Mouse (Mus musculus): ENCODE data around the gene Klhdc8a. TPM values are rescaled to one million over a fixed set of nuclear protein-coding genes. Genes with fewer than 3 reads are reported as not detected.

Klhdc8a gene
- polyA plus RNA-seq, 1 experiment from 2014 or later: 0.32 TPM

- no peak overlapping the region for H3K4me2 ChIP-seq (ENCODE audit: low read depth, low read length)
- ATAC-seq: no peak
- H3K4me3 ChIP-seq (ENCODE audit: low read depth, low read length): no peak overlapping the region
- H3K4me1 ChIP-seq (ENCODE audit: insufficient read depth): peaks cover 13% of the 10 kb centered on the region
- 78% methylated on average over 8 of the region's 8 CpGs for WGBS (ENCODE audit: insufficient replicate concordance)
- H3K9ac ChIP-seq (replicated peaks): no peak overlapping the region
- no peak overlapping the region for H3K27ac ChIP-seq (ENCODE audit: low read depth)
- TF ChIP-seq CTCF (IDR thresholded peaks at IDR 0.05; ENCODE audit: low read depth) (no peak), EP300 (IDR thresholded peaks at IDR 0.05; ENCODE audit: low read depth) (no peak)
- no peaks in the 10 kb centered on the region for H3K9me3 ChIP-seq (ENCODE audit: low read length)
- no peaks in the 10 kb centered on the region for H3K36me3 ChIP-seq (replicated peaks; ENCODE audit: insufficient read depth, low read length)
- no peaks in the 10 kb centered on the region for H3K27me3 ChIP-seq (ENCODE audit: insufficient read depth, low read length)
- no peak for DNase-seq
Measured at GRCm38 (mm10) chr1:132265211-132265859, 33.1 kb upstream of the Klhdc8a start.

DNA sequence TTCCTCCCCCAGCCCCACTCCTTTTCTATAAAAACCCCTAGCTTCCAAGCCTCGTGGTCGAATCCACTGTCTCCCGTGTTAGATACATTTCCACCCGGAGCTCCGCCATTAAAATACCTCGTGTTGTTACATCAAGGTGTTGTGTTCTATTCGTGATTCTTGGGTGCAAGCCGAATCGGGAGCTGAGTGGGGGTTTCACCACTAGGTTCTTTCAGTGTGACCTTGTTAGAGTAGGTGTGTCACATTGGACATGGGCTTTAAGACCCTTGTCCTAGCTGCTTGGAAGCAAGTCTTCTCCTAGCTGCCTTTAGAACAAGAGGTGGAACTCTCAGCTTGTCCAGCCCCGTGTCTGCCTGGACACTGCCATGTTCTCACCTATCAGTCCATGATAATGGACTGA lies 32.5 kb upstream of the Klhdc8a start:
- DNase-seq: no peak
- H3K4me1 ChIP-seq (ENCODE audit: insufficient read depth): peaks cover 13% of the 10 kb centered on the region
- WGBS (ENCODE audit: insufficient replicate concordance): 84% methylated on average over 10 of the region's 10 CpGs
- H3K9me3 ChIP-seq (ENCODE audit: low read length): no peaks in the 10 kb centered on the region
- H3K4me3 ChIP-seq (ENCODE audit: low read depth, low read length): no peak overlapping the region
- no peak for ATAC-seq
- no peak overlapping the region for H3K4me2 ChIP-seq (ENCODE audit: low read depth, low read length)
- no peaks in the 10 kb centered on the region for H3K36me3 ChIP-seq (replicated peaks; ENCODE audit: insufficient read depth, low read length)
- no peak overlapping the region for H3K27ac ChIP-seq (ENCODE audit: low read depth)
- no peak overlapping the region for H3K9ac ChIP-seq (replicated peaks)
- TF ChIP-seq CTCF (IDR thresholded peaks at IDR 0.05; ENCODE audit: low read depth): no peak
- no peak for TF ChIP-seq EP300 (IDR thresholded peaks at IDR 0.05; ENCODE audit: low read depth)
- H3K27me3 ChIP-seq (ENCODE audit: insufficient read depth, low read length): no peaks in the 10 kb centered on the region

DNA sequence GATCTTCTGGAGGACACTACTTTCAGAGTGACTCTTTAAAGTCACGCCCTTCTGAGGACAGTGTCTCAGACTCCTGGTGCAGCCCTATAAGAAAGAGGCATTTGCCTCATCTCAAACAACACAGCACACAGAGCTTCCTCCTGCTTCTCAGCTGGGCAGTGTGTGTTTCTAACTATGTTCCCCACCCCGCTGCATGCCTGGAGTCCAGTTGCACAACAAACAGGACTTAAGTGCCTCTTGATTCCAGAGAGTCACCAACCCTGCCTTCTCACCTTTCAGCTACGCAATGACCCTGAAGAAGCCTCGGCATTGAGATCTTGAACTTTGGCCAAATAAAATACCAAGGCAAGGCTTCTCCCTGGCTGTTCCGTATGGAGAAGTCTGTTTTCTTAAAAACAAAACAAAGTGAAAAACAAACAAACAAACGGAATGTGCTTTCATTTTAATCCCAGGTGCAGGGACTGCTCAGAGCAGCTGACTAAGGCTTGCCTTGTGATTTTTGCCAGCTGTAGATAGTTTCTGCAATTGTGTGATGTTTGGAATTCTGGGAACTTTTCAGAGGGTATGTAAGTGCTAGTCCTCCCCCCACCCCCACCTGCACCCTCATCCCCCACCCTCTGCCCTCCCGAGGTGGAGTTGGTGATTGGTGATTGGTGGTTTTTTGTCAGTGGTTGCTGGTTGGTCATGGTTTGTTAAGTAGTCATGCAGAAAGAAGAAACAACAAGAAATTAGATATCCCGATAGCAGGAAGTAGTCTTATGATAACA lies 31.5 kb upstream of the Klhdc8a start:
- no peak overlapping the region for H3K4me2 ChIP-seq (ENCODE audit: low read depth, low read length)
- H3K9ac ChIP-seq (replicated peaks): no peak overlapping the region
- DNase-seq: no peak
- ATAC-seq: no peak
- H3K4me1 ChIP-seq (ENCODE audit: insufficient read depth): peaks cover 13% of the 10 kb centered on the region
- no peaks in the 10 kb centered on the region for H3K27me3 ChIP-seq (ENCODE audit: insufficient read depth, low read length)
- no peaks in the 10 kb centered on the region for H3K9me3 ChIP-seq (ENCODE audit: low read length)
- no peak overlapping the region for H3K27ac ChIP-seq (ENCODE audit: low read depth)
- 44% methylated on average over 8 of the region's 8 CpGs for WGBS (ENCODE audit: insufficient replicate concordance)
- no peak overlapping the region for H3K4me3 ChIP-seq (ENCODE audit: low read depth, low read length)
- H3K36me3 ChIP-seq (replicated peaks; ENCODE audit: insufficient read depth, low read length): no peaks in the 10 kb centered on the region
- no peak for TF ChIP-seq CTCF (IDR thresholded peaks at IDR 0.05; ENCODE audit: low read depth)
- no peak for TF ChIP-seq EP300 (IDR thresholded peaks at IDR 0.05; ENCODE audit: low read depth)

GRCm38 (mm10) chr1:132267959-132268358 lies 30.5 kb upstream of the Klhdc8a start:
- Histone ChIP-seq H3K36me3 (replicated peaks; ENCODE audit: insufficient read depth, low read length) (no peaks in the 10 kb centered on the region), H3K4me3 (ENCODE audit: low read depth, low read length) (no peak overlapping the region), H3K27me3 (ENCODE audit: insufficient read depth, low read length) (no peaks in the 10 kb centered on the region), H3K4me2 (ENCODE audit: low read depth, low read length) (no peak overlapping the region), H3K27ac (ENCODE audit: low read depth) (no peak overlapping the region), H3K4me1 (ENCODE audit: insufficient read depth) (peaks cover 13% of the 10 kb centered on the region), H3K9ac (replicated peaks) (no peak overlapping the region), H3K9me3 (ENCODE audit: low read length) (no peaks in the 10 kb centered on the region)
- DNase-seq (no peak), ATAC-seq (no peak)
- TF ChIP-seq EP300 (IDR thresholded peaks at IDR 0.05; ENCODE audit: low read depth) (no peak), CTCF (IDR thresholded peaks at IDR 0.05; ENCODE audit: low read depth) (no peak)
- WGBS (ENCODE audit: insufficient replicate concordance): 71% methylated on average over 2 of the region's 2 CpGs

DNA sequence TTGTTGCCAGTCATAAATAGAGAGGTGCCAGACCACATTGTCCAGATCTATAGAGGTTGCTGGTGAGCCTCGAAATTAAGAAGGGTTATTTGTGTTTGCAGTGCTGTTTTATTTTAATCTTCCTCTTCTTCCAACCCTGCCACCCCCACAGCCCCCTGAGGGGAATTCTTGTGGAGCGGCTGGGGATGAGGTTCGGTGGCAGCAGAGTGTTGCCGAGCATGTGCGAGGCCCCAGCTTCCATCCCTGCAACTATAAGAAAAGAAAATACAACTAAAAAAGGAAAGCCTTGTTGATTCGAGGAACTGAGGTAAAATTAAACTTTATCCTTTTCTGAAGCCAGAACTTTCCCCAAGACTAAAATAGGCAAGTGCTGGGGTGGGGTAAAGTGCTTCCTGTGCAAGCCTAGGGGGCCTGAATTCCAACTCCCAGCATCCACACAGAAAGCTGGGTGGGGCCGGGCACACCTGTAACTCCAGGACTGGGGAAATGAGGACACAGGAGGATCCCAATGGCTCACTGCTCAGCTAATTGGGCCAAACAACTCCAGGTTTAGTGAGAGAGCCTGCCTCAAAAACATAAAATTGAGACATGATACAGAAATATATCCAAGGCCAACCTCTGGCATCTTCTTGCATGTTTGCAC lies 29.9 kb upstream of the Klhdc8a start:
- no peak for TF ChIP-seq CTCF (IDR thresholded peaks at IDR 0.05; ENCODE audit: low read depth)
- no peak for TF ChIP-seq EP300 (IDR thresholded peaks at IDR 0.05; ENCODE audit: low read depth)
- 73% methylated on average over 7 of the region's 7 CpGs for WGBS (ENCODE audit: insufficient replicate concordance)

GRCm38 (mm10) chr1:132271237-132271636 lies 27.2 kb upstream of the Klhdc8a start:
- H3K4me2 ChIP-seq (ENCODE audit: low read depth, low read length): no peak overlapping the region
- H3K4me3 ChIP-seq (ENCODE audit: low read depth, low read length): no peak overlapping the region
- no peak overlapping the region for H3K9ac ChIP-seq (replicated peaks)
- H3K4me1 ChIP-seq (ENCODE audit: insufficient read depth): 0 out of 2 replicates have a peak, but pooled peaks cover 2% of the 10 kb centered on the region
- TF ChIP-seq EP300 (IDR thresholded peaks at IDR 0.05; ENCODE audit: low read depth): no peak
- TF ChIP-seq CTCF (IDR thresholded peaks at IDR 0.05; ENCODE audit: low read depth): no peak
- ATAC-seq (no peak), DNase-seq (no peak)
- no peak overlapping the region for H3K27ac ChIP-seq (ENCODE audit: low read depth)
- WGBS (ENCODE audit: insufficient replicate concordance): 76% methylated on average over 3 of the region's 3 CpGs
- no peaks in the 10 kb centered on the region for H3K36me3 ChIP-seq (replicated peaks; ENCODE audit: insufficient read depth, low read length)
- no peaks in the 10 kb centered on the region for H3K9me3 ChIP-seq (ENCODE audit: low read length)
- H3K27me3 ChIP-seq (ENCODE audit: insufficient read depth, low read length): no peaks in the 10 kb centered on the region

More for the DNA sequence above, 29.9 kb upstream of the Klhdc8a start:
- no peak overlapping the region for H3K4me2 ChIP-seq (ENCODE audit: low read depth, low read length)
- no peak overlapping the region for H3K9ac ChIP-seq (replicated peaks)
- no peak overlapping the region for H3K27ac ChIP-seq (ENCODE audit: low read depth)
- DNase-seq (no peak), ATAC-seq (no peak)
- no peaks in the 10 kb centered on the region for H3K36me3 ChIP-seq (replicated peaks; ENCODE audit: insufficient read depth, low read length)
- peaks cover 13% of the 10 kb centered on the region for H3K4me1 ChIP-seq (ENCODE audit: insufficient read depth)
- H3K4me3 ChIP-seq (ENCODE audit: low read depth, low read length): no peak overlapping the region
- H3K9me3 ChIP-seq (ENCODE audit: low read length): no peaks in the 10 kb centered on the region
- H3K27me3 ChIP-seq (ENCODE audit: insufficient read depth, low read length): no peaks in the 10 kb centered on the region

All from liver, postnatal 0 days (tissue).